Mouse (Mus musculus) embryonic facial prominence, embryonic 15.5 days (tissue): ENCODE results near the gene Il1rn. TPM values are rescaled to one million over a fixed set of nuclear protein-coding genes. Genes with fewer than 3 reads are reported as not detected.

Source experiments
- polyA plus RNA-seq: library from polyadenylated mRNA; unstranded; fragments of >200 nt; fragmentation: Nextera tagmentation; extraction: Ambion mirVana; gene quantifications from 2 replicates; pipeline ENCODE4 v1.2.1, GENCODE M21; 2015

Il1rn gene
- polyA plus RNA-seq, 1 experiment from 2014 or later, result 11.9 TPM

Other genes starting within 250 kb of the Il1rn start
- not detected in 2 replicates for gene Tbpl2, start 240.3 kb upstream of the Il1rn start, polyA plus RNA-seq
- gene Il1f8, start 183.7 kb upstream of the Il1rn start, polyA plus RNA-seq, result 1.4 and 1.8 TPM in 2 replicates
- gene Il1f9, start 150.4 kb upstream of the Il1rn start, polyA plus RNA-seq, result 3.3 and 4.2 TPM in 2 replicates
- gene Il1f6, start 121.4 kb upstream of the Il1rn start, polyA plus RNA-seq, result 3.6 and 4.4 TPM in 2 replicates
- 16.9 and 22.2 TPM in 2 replicates for gene Il1f5, start 59.9 kb upstream of the Il1rn start, polyA plus RNA-seq
- gene Il1f10, start 45.7 kb upstream of the Il1rn start, polyA plus RNA-seq, result 0.46 and 0.68 TPM in 2 replicates
- 5.4 and 5.7 TPM in 2 replicates for gene Psd4, start 30.7 kb downstream of the Il1rn start, polyA plus RNA-seq
- gene Pax8, start 138.7 kb downstream of the Il1rn start, polyA plus RNA-seq, result 0.12 and 0.40 TPM in 2 replicates